Mouse (Mus musculus) central nervous system, embryonic 11.5 days (tissue): ENCODE data around the gene Myh9. TPM values are rescaled to one million over a fixed set of nuclear protein-coding genes. Genes with fewer than 3 reads are reported as not detected.

Source experiments
- polyA plus RNA-seq: library from polyadenylated mRNA; depleted of rRNA; stranded (reverse); fragments of >200 nt; gene quantifications from 2 replicates; pipeline ENCODE4 v1.2.3, GENCODE M21; 2012; rRNA removed

The Myh9 gene
- 42.6 and 69.3 TPM in 2 replicates for polyA plus RNA-seq

DNA sequence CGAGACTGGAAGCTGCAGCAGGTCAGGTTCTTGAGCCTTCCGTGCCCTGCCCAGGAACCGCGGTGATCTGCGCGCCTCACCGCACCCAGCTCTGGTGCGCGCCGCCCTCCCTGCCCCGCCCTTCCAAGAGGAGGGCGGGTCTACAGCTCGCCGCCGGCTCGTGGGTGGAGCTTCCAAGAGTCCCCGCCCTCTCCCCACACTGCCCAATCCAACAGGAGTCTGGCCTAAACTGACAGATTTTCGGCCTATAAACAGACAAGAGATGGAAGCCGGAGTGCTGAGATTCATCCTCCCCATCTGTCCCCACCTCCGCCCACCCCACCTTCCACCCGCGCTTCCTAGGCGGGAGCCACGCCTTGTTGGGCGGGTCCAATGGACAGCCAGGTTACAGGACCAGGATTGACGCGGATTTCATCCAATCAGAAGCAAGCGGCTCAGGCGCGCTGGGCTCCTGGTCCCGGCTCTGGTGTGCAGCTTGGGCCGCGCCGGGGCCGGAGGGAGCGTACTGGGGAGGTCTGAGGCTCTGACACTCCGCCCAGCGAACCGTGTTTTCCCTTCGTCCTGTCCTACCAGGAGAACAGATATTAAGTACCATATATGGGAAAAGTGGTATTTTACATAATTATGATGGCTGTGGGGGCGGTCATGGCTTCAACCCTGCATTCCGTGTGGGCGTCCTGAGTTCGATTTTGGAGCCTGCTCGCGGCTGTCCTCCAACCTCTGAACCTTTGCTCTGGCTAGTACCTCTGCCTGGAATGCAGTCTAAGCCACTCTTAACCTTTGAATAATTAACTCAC, at the start of gene Myh9:
Myh9 (minus strand) TSS at position 129 of the 797 bp plus-strand sequence.

DNA sequence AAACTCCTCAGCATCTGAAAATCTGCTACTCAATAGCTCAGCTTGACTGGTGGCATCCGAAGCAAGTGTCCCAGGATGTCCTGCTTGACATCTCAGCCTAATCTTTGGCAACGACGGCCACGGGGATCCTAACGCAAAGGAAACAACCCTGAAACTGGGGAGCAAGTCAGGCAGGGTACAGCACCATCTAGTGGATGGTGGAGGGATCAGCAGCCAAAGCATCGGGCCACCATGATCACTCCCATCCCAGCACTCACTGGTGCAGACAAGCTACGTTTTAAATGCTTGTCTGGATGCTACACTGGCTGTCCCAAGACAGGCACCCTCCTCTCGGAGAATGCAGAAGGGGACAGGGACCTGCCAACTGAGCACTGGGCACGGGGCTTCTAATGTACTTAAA, 85.1 kb downstream of the Myh9 start, which contains the start of gene Apol8:
Apol8 (minus strand) TSS at position 156 of the 400 bp plus-strand sequence.

DNA sequence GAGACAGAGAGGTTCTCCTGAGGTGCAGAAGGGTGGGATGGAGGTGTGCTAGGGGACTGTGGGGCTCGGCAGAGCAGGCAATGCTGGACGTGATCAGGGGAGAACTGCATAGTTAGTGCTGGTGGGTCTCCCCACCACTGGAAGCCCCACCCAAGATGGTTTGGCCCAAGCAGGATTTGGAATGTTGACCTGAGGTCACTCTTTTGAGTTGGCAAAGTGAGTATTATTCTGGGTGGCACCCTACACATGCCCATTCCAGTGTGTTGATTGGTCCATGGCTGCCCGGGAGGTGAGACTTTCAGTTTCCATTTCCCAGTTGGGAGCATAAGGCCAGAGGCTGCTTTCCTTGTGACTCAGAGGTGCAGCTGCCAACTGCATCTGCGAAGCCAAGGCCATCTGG, 113.2 kb downstream of the Myh9 start, which contains the start of gene Apol9b:
Apol9b (plus strand) TSS at position 301 of the 400 bp plus-strand sequence.

Other genes with a start within 250 kb of the Myh9 start
- gene Apol10b, start 246.1 kb downstream of the Myh9 start, polyA plus RNA-seq: 0.02 and 0.05 TPM in 2 replicates
- not detected in 2 replicates for gene Gm36245, start 242.9 kb downstream of the Myh9 start, polyA plus RNA-seq
- 0.06 TPM in 1 of 2 replicates, not detected in the other for gene Apol11b, start 198.9 kb downstream of the Myh9 start, polyA plus RNA-seq
- gene Apol7e, start 143.3 kb downstream of the Myh9 start, polyA plus RNA-seq: not detected in 2 replicates
- not detected in 2 replicates for gene Apol9b, start 113.1 kb downstream of the Myh9 start, polyA plus RNA-seq
- gene Apol8, start 85.2 kb downstream of the Myh9 start, polyA plus RNA-seq: 1.8 and 2.2 TPM in 2 replicates
- gene Txn2, start 86.8 kb upstream of the Myh9 start, polyA plus RNA-seq: 172 and 178 TPM in 2 replicates
- 6.9 and 8.7 TPM in 2 replicates for gene Foxred2, start 114.5 kb upstream of the Myh9 start, polyA plus RNA-seq
- gene Eif3d, start 128.6 kb upstream of the Myh9 start, polyA plus RNA-seq: 224 and 228 TPM in 2 replicates